7 mouse cellular contexts compared by ENCODE assay signal in the genomic region with DNA sequence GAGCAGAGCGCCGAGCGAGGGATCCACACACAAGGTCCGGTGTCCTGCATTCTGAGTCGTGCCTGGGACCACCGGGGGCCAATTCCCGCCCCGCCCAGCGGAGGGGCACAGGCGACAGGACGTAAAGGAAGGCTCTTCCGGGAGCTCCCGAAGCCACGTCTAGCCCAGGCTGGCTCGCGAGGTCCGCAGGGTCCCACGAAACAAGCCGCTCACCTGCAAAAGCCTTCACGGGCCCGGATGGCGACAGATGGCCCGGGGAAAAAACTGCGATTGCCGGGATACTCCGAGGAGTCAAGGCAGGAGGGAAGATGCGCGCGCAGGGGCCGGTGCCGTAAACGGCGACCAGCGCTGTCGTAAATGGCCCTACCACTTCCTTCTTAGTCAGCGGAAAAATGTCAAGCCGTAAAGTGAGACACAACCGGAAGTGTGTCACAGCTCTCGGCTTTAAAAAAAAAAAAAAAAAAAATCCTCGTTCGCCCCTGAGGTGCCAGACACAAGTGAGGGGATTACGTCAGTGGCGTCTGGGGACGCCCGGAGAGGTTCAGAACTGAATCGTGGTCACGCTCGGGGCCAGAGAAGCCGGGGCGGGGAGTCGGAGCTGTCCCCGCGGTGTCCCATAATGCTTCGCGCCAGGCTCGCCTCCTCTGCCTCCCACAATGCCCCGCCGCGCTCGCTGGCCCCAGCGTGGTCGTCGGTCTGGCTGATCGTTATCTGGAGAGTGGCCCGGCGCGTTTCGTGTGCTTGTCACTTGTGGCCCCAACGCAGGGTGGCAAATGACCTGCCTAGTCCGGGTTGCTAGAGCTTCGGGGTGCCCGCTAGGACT. TPM values are rescaled to one million over a fixed set of nuclear protein-coding genes. Genes with fewer than 3 reads are reported as not detected.
A peak's percentile ranks its signal among the peaks of the same experiment; 100 is the strongest.
DNase-seq lines count a peak whose midpoint lies in the region; ATAC-seq lines count a peak whose summit lies in the region.

A gene (minus strand): TSS at position 344 of the 823 bp plus-strand sequence.

- WGBS in intestine, embryonic 16.5 days, result under 1% methylated on average over 72 of the region's 72 CpGs
- under 1% methylated on average over 72 of the region's 72 CpGs for WGBS in midbrain, embryonic 11.5 days

- peaks cover 15% of the 10 kb centered on the region; the same call in 1 of the 2 replicates for H3K36me3 ChIP-seq in intestine, embryonic 16.5 days (ENCODE audit: control insufficient read depth, insufficient read depth, low read length)
- peaks cover 22% of the 10 kb centered on the region for H3K36me3 ChIP-seq in midbrain, embryonic 11.5 days (ENCODE audit: control insufficient read depth, insufficient read depth, low read length)

- peak within 1 kb of the TSS; percentile 99 for H3K27ac ChIP-seq in intestine, embryonic 16.5 days (ENCODE audit: low read length)
- H3K27ac ChIP-seq in midbrain, embryonic 11.5 days (ENCODE audit: low read depth, low read length), result peak within 1 kb of the TSS; percentile 100

- H3K4me2 ChIP-seq in intestine, embryonic 16.5 days (ENCODE audit: low read depth, low read length), result peak within 1 kb of the TSS; percentile 80
- H3K4me2 ChIP-seq in midbrain, embryonic 11.5 days, result peak within 1 kb of the TSS; percentile 97

- H3K9me3 ChIP-seq in intestine, embryonic 16.5 days (ENCODE audit: control insufficient read depth, low read length), result no peaks in the 10 kb centered on the region
- no peaks in the 10 kb centered on the region for H3K9me3 ChIP-seq in midbrain, embryonic 11.5 days (ENCODE audit: control insufficient read depth, low read length)

- DNase-seq in adrenal gland, adult 8-10 months, result peak; percentile 95
- peak; percentile 96 for DNase-seq in embryo, embryonic 9.5 days (ENCODE audit: extremely low spot score)
- DNase-seq in gastrocnemius, postnatal 4 days (ENCODE audit: low spot score in 2 of 2), result peak; percentile 97
- DNase-seq in left cerebral cortex, postnatal 36 days (ENCODE audit: low spot score in 2 of 2), result peak; percentile 97 to 98
- DNase-seq in midbrain, embryonic 11.5 days (ENCODE audit: low spot score, missing footprints), result peak; percentile 100
- DNase-seq in skeletal muscle tissue, adult 2 months (ENCODE audit: low read depth, low spot score), result peak; percentile 96

- 0 out of 2 replicates have a peak, but pooled peaks cover 3% of the 10 kb centered on the region for H3K27me3 ChIP-seq in intestine, embryonic 16.5 days (replicated peaks; ENCODE audit: control insufficient read depth, insufficient read depth, low read length)
- no peaks in the 10 kb centered on the region for H3K27me3 ChIP-seq in midbrain, embryonic 11.5 days (ENCODE audit: control insufficient read depth, insufficient read depth, low read length)

- peaks cover 6% of the 10 kb centered on the region; the same call in 1 of the 2 replicates for H3K4me1 ChIP-seq in intestine, embryonic 16.5 days (ENCODE audit: control insufficient read depth, insufficient read depth, low read length)
- peaks cover 15% of the 10 kb centered on the region for H3K4me1 ChIP-seq in midbrain, embryonic 11.5 days (ENCODE audit: control insufficient read depth, insufficient read depth, low read length)

- intact Hi-C loops in left cerebral cortex, postnatal 36 days (cut with DNase I), result loop anchor here (10.0 kb wide), 2 partner anchors 364 to 464 kb away; no protein-coding TSS in a partner anchor

- peak within 1 kb of the TSS; percentile 96 for H3K4me3 ChIP-seq in intestine, embryonic 16.5 days (ENCODE audit: low read length)
- peak within 1 kb of the TSS; percentile 94 for H3K4me3 ChIP-seq in midbrain, embryonic 11.5 days (ENCODE audit: low read depth, low read length)

- H3K9ac ChIP-seq in intestine, embryonic 16.5 days (ENCODE audit: low read depth, low read length), result peak within 1 kb of the TSS; percentile 98
- H3K9ac ChIP-seq in midbrain, embryonic 11.5 days (ENCODE audit: low read length), result peak within 1 kb of the TSS; percentile 96

- ATAC-seq in intestine, embryonic 16.5 days, result peak; percentile 89
- peak; percentile 91 for ATAC-seq in midbrain, embryonic 11.5 days (ENCODE audit: low FRiP score)

RNA-seq across cellular contexts. Expression of the gene that starts here (rescaled TPM):
- 100 to 1,000 TPM; 140 to 159 (median 147) TPM for total RNA-seq in adrenal gland, adult 8-10 months (2022)
- total RNA-seq in gastrocnemius, postnatal 4 days (2021), result 100 to 1,000 TPM; 115 to 120 TPM
- polyA plus RNA-seq in intestine, embryonic 16.5 days (2015; fragmentation: Nextera tagmentation; extraction: Ambion mirVana), result 166 and 186 TPM in 2 replicates
- 100 to 1,000 TPM in 1 of 2 experiments, 10 to 100 TPM in 1; 94.5 to 104 TPM for total RNA-seq in left cerebral cortex, postnatal 36 days (2021)
- 256 and 259 TPM in 2 replicates for polyA plus RNA-seq in midbrain, embryonic 11.5 days (2014; fragmentation: Nextera tagmentation; extraction: Ambion mirVana)

Comparison
In these comparisons a context has a peak if more than half of its experiments do, and no peak if none do; other contexts are left out.
1. Peak in every context shown above with its lines: DNase-seq, ATAC-seq, H3K4me3 ChIP-seq and H3K27ac ChIP-seq.